Mouse (Mus musculus): ENCODE data around the gene Olfr1082. TPM values are rescaled to one million over a fixed set of nuclear protein-coding genes. Genes with fewer than 3 reads are reported as not detected.
"Not testable (repeated sequence)": the region's sequence is repeated elsewhere in the genome, so short reads cannot be mapped to it uniquely, and the experiment has no call there.

Gene Olfr1082
- not detected in 2 replicates for polyA plus RNA-seq (2015; fragmentation: Nextera tagmentation; extraction: Ambion mirVana)

GRCm38 (mm10) chr2:86598866-86599265 is at the start of gene Olfr1082:
TSS of gene Olfr1082 (minus strand) at chr2:86598966.
- H3K9ac ChIP-seq (replicated peaks); H3K36me3 ChIP-seq; H3K4me3 ChIP-seq (replicated peaks); H3K27ac ChIP-seq (replicated peaks); H3K9me3 ChIP-seq (replicated peaks); ATAC-seq (ENCODE audit: low FRiP score); H3K4me1 ChIP-seq; H3K27me3 ChIP-seq (replicated peaks); H3K4me2 ChIP-seq: not testable (repeated sequence)
- WGBS, result 79% methylated on average over 1 of the region's 1 CpGs

DNA sequence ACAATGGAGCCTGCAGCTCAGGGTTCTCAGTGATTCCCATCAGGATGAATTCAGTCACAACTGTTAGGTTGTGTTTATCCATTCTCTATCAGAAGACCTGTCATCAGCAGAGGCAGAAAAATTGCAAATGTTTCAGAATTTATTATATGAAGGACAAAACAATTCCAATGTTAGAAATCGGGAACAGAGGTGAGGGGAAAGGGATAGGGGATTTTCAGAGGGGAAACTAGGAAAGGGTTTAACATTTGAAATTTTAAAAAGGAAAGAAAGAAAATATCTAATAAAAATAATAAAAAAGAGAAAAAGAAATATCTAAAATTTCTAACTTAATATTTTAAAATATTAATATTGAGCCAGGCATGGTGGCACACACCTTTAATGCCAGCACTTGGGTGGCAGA is 40.9 kb upstream of the Olfr1082 start, which contains the start of gene Olfr1084:
Olfr1084 (minus strand) TSS at position 101 of the 400 bp plus-strand sequence.
- H3K9ac ChIP-seq (replicated peaks); H3K36me3 ChIP-seq; ATAC-seq (ENCODE audit: low FRiP score); H3K4me2 ChIP-seq; H3K4me1 ChIP-seq; H3K27me3 ChIP-seq (replicated peaks); H3K27ac ChIP-seq (replicated peaks); H3K9me3 ChIP-seq (replicated peaks); H3K4me3 ChIP-seq (replicated peaks): not testable (repeated sequence)
- WGBS, result 86% methylated on average over 1 of the region's 1 CpGs

GRCm38 (mm10) chr2:86558135-86558534 is 40.6 kb downstream of the Olfr1082 start, which contains the start of gene Olfr1080:
TSS of gene Olfr1080 (minus strand) at chr2:86558235.
- not testable (repeated sequence) for ATAC-seq (ENCODE audit: low FRiP score); H3K9me3 ChIP-seq (replicated peaks); H3K4me3 ChIP-seq (replicated peaks); H3K36me3 ChIP-seq; H3K4me1 ChIP-seq; H3K9ac ChIP-seq (replicated peaks); H3K4me2 ChIP-seq; H3K27ac ChIP-seq (replicated peaks); H3K27me3 ChIP-seq (replicated peaks)

Other genes with a start within 250 kb of the Olfr1082 start
- gene Olfr1055, start 248.7 kb downstream of the Olfr1082 start, polyA plus RNA-seq (2015; fragmentation: Nextera tagmentation; extraction: Ambion mirVana), result not detected in 2 replicates
- not detected in 2 replicates for gene Olfr1056, start 236.5 kb downstream of the Olfr1082 start, polyA plus RNA-seq (2015; fragmentation: Nextera tagmentation; extraction: Ambion mirVana)
- gene Olfr1057, start 220.6 kb downstream of the Olfr1082 start, polyA plus RNA-seq (2015; fragmentation: Nextera tagmentation; extraction: Ambion mirVana), result not detected in 2 replicates
- gene Olfr1058, start 210.4 kb downstream of the Olfr1082 start, polyA plus RNA-seq (2015; fragmentation: Nextera tagmentation; extraction: Ambion mirVana), result not detected in 2 replicates
- gene Olfr1061, start 184.9 kb downstream of the Olfr1082 start, polyA plus RNA-seq (2015; fragmentation: Nextera tagmentation; extraction: Ambion mirVana), result not detected in 2 replicates
- gene Olfr1062, start 172.2 kb downstream of the Olfr1082 start, polyA plus RNA-seq (2015; fragmentation: Nextera tagmentation; extraction: Ambion mirVana), result not detected in 2 replicates
- gene Olfr1065, start 148.4 kb downstream of the Olfr1082 start, polyA plus RNA-seq (2015; fragmentation: Nextera tagmentation; extraction: Ambion mirVana), result not detected in 2 replicates
- gene Olfr1066, start 142.7 kb downstream of the Olfr1082 start, polyA plus RNA-seq (2015; fragmentation: Nextera tagmentation; extraction: Ambion mirVana), result not detected in 2 replicates
- not detected in 2 replicates for gene Olfr228, start 111.6 kb downstream of the Olfr1082 start, polyA plus RNA-seq (2015; fragmentation: Nextera tagmentation; extraction: Ambion mirVana)
- not detected in 2 replicates for gene Olfr1076, start 90.5 kb downstream of the Olfr1082 start, polyA plus RNA-seq (2015; fragmentation: Nextera tagmentation; extraction: Ambion mirVana)
- not detected in 2 replicates for gene Olfr1079, start 56.5 kb downstream of the Olfr1082 start, polyA plus RNA-seq (2015; fragmentation: Nextera tagmentation; extraction: Ambion mirVana)
- not detected in 2 replicates for gene Olfr1080, start 40.7 kb downstream of the Olfr1082 start, polyA plus RNA-seq (2015; fragmentation: Nextera tagmentation; extraction: Ambion mirVana)
- gene Olfr1084, start 40.8 kb upstream of the Olfr1082 start, polyA plus RNA-seq (2015; fragmentation: Nextera tagmentation; extraction: Ambion mirVana), result not detected in 2 replicates
- gene Olfr1085, start 63.1 kb upstream of the Olfr1082 start, polyA plus RNA-seq (2015; fragmentation: Nextera tagmentation; extraction: Ambion mirVana), result not detected in 2 replicates
- not detected in 2 replicates for gene Olfr1086, start 81.1 kb upstream of the Olfr1082 start, polyA plus RNA-seq (2015; fragmentation: Nextera tagmentation; extraction: Ambion mirVana)
- gene Olfr1087, start 99.4 kb upstream of the Olfr1082 start, polyA plus RNA-seq (2015; fragmentation: Nextera tagmentation; extraction: Ambion mirVana), result not detected in 2 replicates
- gene Olfr1089, start 134.7 kb upstream of the Olfr1082 start, polyA plus RNA-seq (2015; fragmentation: Nextera tagmentation; extraction: Ambion mirVana), result not detected in 2 replicates
- not detected in 2 replicates for gene Olfr1090, start 160.0 kb upstream of the Olfr1082 start, polyA plus RNA-seq (2015; fragmentation: Nextera tagmentation; extraction: Ambion mirVana)
- not detected in 2 replicates for gene Olfr1093, start 183.5 kb upstream of the Olfr1082 start, polyA plus RNA-seq (2015; fragmentation: Nextera tagmentation; extraction: Ambion mirVana)
- gene Olfr141, start 211.1 kb upstream of the Olfr1082 start, polyA plus RNA-seq (2015; fragmentation: Nextera tagmentation; extraction: Ambion mirVana), result not detected in 2 replicates
- gene Olfr1094, start 225.7 kb upstream of the Olfr1082 start, polyA plus RNA-seq (2015; fragmentation: Nextera tagmentation; extraction: Ambion mirVana), result not detected in 2 replicates